Mouse (Mus musculus) ES-E14 (cell line): ENCODE data around the gene Coq8a.

ENCODE experiments used
- HCFC1 ChIP-seq: IDR thresholded peaks from 2 replicates; pipeline ENCODE4 v1.6.1; 2012; ENCODE audit warnings: low read length, inconsistent platforms, borderline replicate concordance; ENCODE audit not compliant: insufficient read depth
- MAFK ChIP-seq: IDR thresholded peaks from 2 replicates; pipeline ENCODE4 v1.6.1; 2014; ENCODE audit warnings: mild to moderate bottlenecking, low read depth, low read length, inconsistent platforms; ENCODE audit not compliant: insufficient read depth

DNA sequence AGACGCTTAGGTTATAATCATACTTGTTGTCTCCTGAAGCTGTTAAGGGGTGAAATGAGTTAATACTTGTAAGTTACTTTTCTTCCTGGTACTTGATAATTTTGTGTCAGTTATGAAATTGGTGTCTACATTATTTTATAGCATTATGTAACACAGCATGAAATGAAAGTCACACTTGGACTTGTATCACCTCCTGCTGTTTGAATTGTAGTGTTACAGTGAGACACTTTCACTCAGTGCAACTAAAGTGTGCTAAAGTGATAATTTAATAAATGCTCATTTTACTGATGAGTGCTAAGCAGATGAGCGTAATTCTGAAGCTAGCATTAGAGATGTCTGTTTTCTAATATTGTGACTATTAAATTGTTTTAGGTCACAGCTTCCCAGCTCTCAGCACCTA, 58.4 kb downstream of the Coq8a start:
- no peak for TF ChIP-seq MAFK
- no peak for TF ChIP-seq HCFC1
